Mouse (Mus musculus): ENCODE measurements at regions not wholly inside any gene's neighbourhood (a gene's known extent, or its start where the extent isn't known, plus 50 kb on each side); places are given as distances from the start of the nearest gene placed in this dataset.

DNA sequence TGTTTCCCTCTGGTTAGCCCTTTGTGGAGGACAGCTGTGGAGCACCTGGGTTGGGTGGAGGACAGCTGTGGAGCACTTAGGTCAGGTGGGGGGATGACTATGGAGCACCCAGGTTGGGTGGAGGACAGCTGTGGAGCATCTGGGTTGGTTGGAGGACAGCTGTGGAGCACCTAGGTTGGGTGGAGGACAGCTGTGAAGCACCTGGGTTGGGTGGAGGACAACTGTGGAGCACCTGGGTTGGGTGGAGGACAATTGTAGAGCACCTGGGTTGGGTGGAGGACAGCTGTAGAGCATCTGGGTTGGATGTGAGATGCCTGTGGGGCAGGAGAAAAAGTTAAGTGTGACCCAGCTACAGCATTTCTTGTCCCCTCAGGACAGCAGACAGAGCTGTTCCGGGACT is 77.1 kb upstream of the Mrps10 start:
- TF ChIP-seq CTCF (conservative IDR thresholded peaks at IDR 0.05; ENCODE audit: insufficient read depth, insufficient read length, low read depth, low read length) (no peak), POLR2A (IDR thresholded peaks at IDR 0.05; ENCODE audit: low read depth, low read length) (no peak)

All from kidney, adult 2 months (tissue).